Mouse (Mus musculus) lung, adult 2 months (tissue): ENCODE measurements at regions not wholly inside any gene's neighbourhood (a gene's known extent, or its start where the extent isn't known, plus 50 kb on each side); places are given as distances from the start of the nearest gene placed in this dataset.

ENCODE experiments used
- CTCF ChIP-seq: fragments of 200-500 bp; IDR thresholded peaks from 2 replicates; pipeline ENCODE4 v1.5.1; 2011; ENCODE audit warnings: mild to moderate bottlenecking, low read length, control low read depth; ENCODE audit not compliant: insufficient read depth
- POLR2A ChIP-seq: fragments of 200-500 bp; IDR thresholded peaks from 2 replicates; pipeline ENCODE4 v1.6.1; 2011; ENCODE audit warnings: low read depth, mild to moderate bottlenecking, control low read depth, low read length, borderline replicate concordance; ENCODE audit errors: extremely low read depth

GRCm38 (mm10) chr2:48445898-48446604 lies 367.9 kb upstream of the Acvr2a start:
- no peak for TF ChIP-seq CTCF
- no peak for TF ChIP-seq POLR2A
